Mouse (Mus musculus) heart, adult 2 months (tissue): ENCODE data around the gene Kif1a. TPM values are rescaled to one million over a fixed set of nuclear protein-coding genes. Genes with fewer than 3 reads are reported as not detected.

Experiments
- DNase-seq, 2 experiments: peaks; one replicate each; pipeline ENCODE4 v3.0.0; 2021
- H3K27ac ChIP-seq: fragments of 200-600 bp; 2 replicates; pipeline ENCODE4 v1.8.1; 2022
- H3K27me3 ChIP-seq: fragments of 200-500 bp; 2 replicates; pipeline ENCODE4 v1.6.1; 2012; ENCODE audit warnings: mild to moderate bottlenecking, low read length, inconsistent platforms, mixed read lengths; ENCODE audit not compliant: control insufficient read depth, insufficient read depth
- H3K36me3 ChIP-seq: fragments of 200-500 bp; 2 replicates; pipeline ENCODE4 v1.6.1; 2012; ENCODE audit warnings: low read length, inconsistent platforms; ENCODE audit not compliant: control insufficient read depth, insufficient read depth
- H3K4me1 ChIP-seq: fragments of 200-500 bp; 2 replicates; pipeline ENCODE4 v1.6.1; 2011; ENCODE audit warnings: low read length; ENCODE audit not compliant: control insufficient read depth, insufficient read depth
- H3K4me3 ChIP-seq: fragments of 200-600 bp; 2 replicates; pipeline ENCODE4 v1.8.1; 2022
- H3K79me2 ChIP-seq: fragments of 200-500 bp; replicated peaks from 2 replicates; pipeline ENCODE4 v1.6.1; 2012; ENCODE audit warnings: mild to moderate bottlenecking, inconsistent platforms, low read length, moderate library complexity, mixed read lengths; ENCODE audit not compliant: control insufficient read depth, insufficient read depth
- H3K9ac ChIP-seq: fragments of 200-500 bp; 2 replicates; pipeline ENCODE4 v1.6.1; 2012; ENCODE audit warnings: low read depth, mild to moderate bottlenecking, control low read depth, inconsistent platforms, low read length, mixed read lengths
- CTCF ChIP-seq: fragments of 200-600 bp; IDR thresholded peaks from 2 replicates; pipeline ENCODE4 v1.8.1; 2022; ENCODE audit warnings: antibody characterized with exemption, mild to moderate bottlenecking, moderate library complexity
- EP300 ChIP-seq: fragments of 200-500 bp; IDR thresholded peaks from 2 replicates; pipeline ENCODE4 v1.6.1; 2011; ENCODE audit warnings: low read depth, low read length, control low read depth; ENCODE audit not compliant: insufficient read depth
- POLR2A ChIP-seq: fragments of 200-500 bp; IDR thresholded peaks from 2 replicates; pipeline ENCODE4 v1.6.1; 2011; ENCODE audit warnings: mild to moderate bottlenecking, low read depth, low read length, control low read depth; ENCODE audit not compliant: insufficient read depth
- WGBS: fragments of 180-500 bp; shearing (Covaris S2); methylation state at CpG from one replicate; pipeline ENCODE4 v1.1.7; 2018; 5-methylcytosine and 5-hydroxymethylcytosine counted together
- intact Hi-C: fragments of 180-260 bp; cut with DNase I; formaldehyde crosslinking; loops from one replicate; pipeline ENCODE4 v1.15.1; 2025
- polyA plus RNA-seq: library from polyadenylated mRNA; depleted of rRNA; stranded (reverse); fragments of >200 nt; gene quantifications from 2 replicates; pipeline ENCODE4 v1.2.3, GENCODE M21; 2012
- total RNA-seq, 2 experiments: library from RNA; stranded (reverse); gene quantifications; 2 replicates each; pipeline ENCODE4 v1.2.3; 2021

Kif1a gene
- total and polyA plus RNA-seq, 3 experiments = 1.2 to 2.0 (median 1.4) TPM

- Histone ChIP-seq H3K4me1 (no peaks in the 10 kb centered on the region), H3K27ac (no peak overlapping the region), H3K4me3 (no peak overlapping the region), H3K9ac (no peak overlapping the region), H3K36me3 (no peaks in the 10 kb centered on the region), H3K27me3 (peaks cover 9% of the 10 kb centered on the region), H3K79me2 (no peaks in the 10 kb centered on the region)
- no peak for DNase-seq
- TF ChIP-seq CTCF = no peak
- TF ChIP-seq POLR2A = no peak
- TF ChIP-seq EP300 = no peak
- intact Hi-C loops = no loop called here
- 71% methylated on average over 7 of the region's 7 CpGs for WGBS
Measured at GRCm38 (mm10) chr1:93102700-93103099, 949 bp upstream of the Kif1a start.

GRCm38 (mm10) chr1:93100576-93101491, 917 bp downstream of the Kif1a start:
- no peak for DNase-seq
- WGBS = 2% methylated on average over 49 of the region's 49 CpGs
- Histone ChIP-seq H3K79me2 (no peaks in the 10 kb centered on the region), H3K9ac (peak overlapping the region; percentile 46), H3K27me3 (peaks cover 9% of the 10 kb centered on the region), H3K27ac (no peak overlapping the region), H3K4me3 (peak overlapping the region; percentile 50), H3K4me1 (no peaks in the 10 kb centered on the region), H3K36me3 (no peaks in the 10 kb centered on the region)
- intact Hi-C loops = no loop called here
- TF ChIP-seq EP300 = no peak
- TF ChIP-seq CTCF = no peak
- no peak for TF ChIP-seq POLR2A

DNA sequence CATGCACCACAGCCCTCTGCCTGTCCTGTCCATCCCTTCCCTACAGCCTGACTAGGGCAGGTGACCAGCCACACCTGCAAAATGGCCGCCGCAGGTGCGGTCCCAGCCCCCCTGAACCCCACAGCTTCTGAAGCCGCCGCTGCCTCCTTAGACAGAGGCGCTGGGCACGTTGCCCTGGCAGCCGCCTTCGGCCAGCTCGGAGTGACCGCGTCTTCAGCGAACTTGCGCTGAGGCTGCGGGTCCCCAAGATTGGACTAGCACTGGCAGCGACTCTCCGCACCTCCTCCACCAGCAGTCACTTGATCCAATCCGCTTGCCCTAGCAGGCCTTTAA, 1.5 kb downstream of the Kif1a start:
- TF ChIP-seq POLR2A (no peak), CTCF (no peak), EP300 (no peak)
- Histone ChIP-seq H3K27me3 (peaks cover 9% of the 10 kb centered on the region), H3K4me1 (no peaks in the 10 kb centered on the region), H3K79me2 (no peaks in the 10 kb centered on the region), H3K9ac (peak overlapping the region; percentile 46), H3K4me3 (peak overlapping the region; percentile 50), H3K27ac (no peak overlapping the region), H3K36me3 (no peaks in the 10 kb centered on the region)
- intact Hi-C loops = no loop called here
- WGBS = 6% methylated on average over 18 of the region's 18 CpGs
- DNase-seq = no peak

- 85% methylated on average over 5 of the region's 5 CpGs for WGBS
- intact Hi-C loops = no loop called here
- peaks cover 9% of the 10 kb centered on the region for H3K27me3 ChIP-seq
Measured at GRCm38 (mm10) chr1:93098956-93099355, 2.8 kb downstream of the Kif1a start.

DNA sequence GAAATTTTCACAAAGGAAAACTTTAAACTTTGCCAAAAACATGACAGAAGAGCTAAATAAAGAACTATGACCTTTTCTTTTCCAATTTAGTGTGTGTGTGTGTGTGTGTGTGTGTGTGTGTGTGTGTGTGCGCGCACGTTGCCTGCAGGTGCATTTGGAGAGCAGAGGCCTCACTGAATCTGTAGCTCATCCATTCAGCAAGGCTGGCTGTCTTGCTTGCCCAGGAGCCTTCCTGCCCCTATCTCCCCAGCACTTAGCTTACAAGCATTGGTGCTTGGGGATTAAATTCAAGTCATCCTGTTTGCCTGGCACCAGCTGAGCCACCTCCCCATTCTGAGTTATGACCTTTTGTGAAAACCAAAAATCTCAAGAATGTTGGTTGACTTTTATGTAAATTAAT, 9.2 kb downstream of the Kif1a start:
- Histone ChIP-seq H3K4me3 (no peak overlapping the region), H3K79me2 (no peaks in the 10 kb centered on the region), H3K27me3 (no peaks in the 10 kb centered on the region), H3K4me1 (no peaks in the 10 kb centered on the region), H3K9ac (no peak overlapping the region), H3K36me3 (no peaks in the 10 kb centered on the region), H3K27ac (no peak overlapping the region)
- WGBS = 79% methylated on average over 3 of the region's 3 CpGs
- no peak for TF ChIP-seq EP300
- no peak for TF ChIP-seq CTCF
- TF ChIP-seq POLR2A = no peak
- intact Hi-C loops = no loop called here
- no peak for DNase-seq

More at GRCm38 (mm10) chr1:93098956-93099355, 2.8 kb downstream of the Kif1a start:
- Histone ChIP-seq H3K27ac (no peak overlapping the region), H3K79me2 (no peaks in the 10 kb centered on the region), H3K4me3 (no peak overlapping the region), H3K4me1 (no peaks in the 10 kb centered on the region), H3K9ac (no peak overlapping the region), H3K36me3 (no peaks in the 10 kb centered on the region)
- no peak for DNase-seq
- TF ChIP-seq POLR2A (no peak), EP300 (no peak), CTCF (no peak)

- DNase-seq = peak; percentile 35 to 43
- WGBS = 25% methylated on average over 6 of the region's 6 CpGs
Measured at GRCm38 (mm10) chr1:93085136-93085535, 16.6 kb downstream of the Kif1a start.

More at GRCm38 (mm10) chr1:93085136-93085535, 16.6 kb downstream of the Kif1a start:
- Histone ChIP-seq H3K27ac (no peak overlapping the region), H3K9ac (no peak overlapping the region), H3K36me3 (no peaks in the 10 kb centered on the region), H3K4me3 (no peak overlapping the region), H3K27me3 (no peaks in the 10 kb centered on the region), H3K79me2 (no peaks in the 10 kb centered on the region), H3K4me1 (0 out of 2 replicates have a peak, but pooled peaks cover 1% of the 10 kb centered on the region)
- TF ChIP-seq CTCF = no peak
- TF ChIP-seq EP300 = no peak
- TF ChIP-seq POLR2A = no peak
- intact Hi-C loops = no loop called here
